Mouse (Mus musculus) midbrain, embryonic 10.5 days (tissue): ENCODE measurements around the gene Olfr432. TPM values are rescaled to one million over a fixed set of nuclear protein-coding genes. Genes with fewer than 3 reads are reported as not detected.
"Not testable (repeated sequence)": the region's sequence is repeated elsewhere in the genome, so short reads cannot be mapped to it uniquely, and the experiment has no call there.

Experiments used
- DNase-seq: peaks from one replicate; pipeline ENCODE4 v3.0.0-alpha.2; 2017; ENCODE audit warnings: low spot score
- H3K27ac ChIP-seq: fragments of 300-500 bp; sonication (generic); replicated peaks from 2 replicates; pipeline ENCODE4 v1.5.1; 2016; ENCODE audit warnings: mild to moderate bottlenecking
- H3K27me3 ChIP-seq: fragments of 300-500 bp; sonication (generic); 2 replicates; pipeline ENCODE4 v1.6.1; 2016; ENCODE audit warnings: low read depth, mild to moderate bottlenecking; ENCODE audit not compliant: poor library complexity, severe bottlenecking
- H3K36me3 ChIP-seq: fragments of 300-500 bp; sonication (generic); 2 replicates; pipeline ENCODE4 v1.6.1; 2016; ENCODE audit warnings: mild to moderate bottlenecking, moderate library complexity
- H3K4me1 ChIP-seq: fragments of 300-500 bp; sonication (generic); 2 replicates; pipeline ENCODE4 v1.6.1; 2016
- H3K4me3 ChIP-seq: fragments of 300-500 bp; sonication (generic); 2 replicates; pipeline ENCODE4 v1.5.1; 2016; ENCODE audit warnings: mild to moderate bottlenecking, moderate library complexity
- H3K9me3 ChIP-seq: fragments of 300-500 bp; sonication (generic); replicated peaks from 2 replicates; pipeline ENCODE4 v1.6.1; 2016; ENCODE audit warnings: mild to moderate bottlenecking
- WGBS: fragments of 180-500 bp; shearing (Covaris S2); methylation state at CpG from one replicate; pipeline ENCODE4 v1.1.7; 2016; 5-methylcytosine and 5-hydroxymethylcytosine counted together
- polyA plus RNA-seq: library from polyadenylated mRNA; unstranded; fragments of >200 nt; fragmentation: Nextera tagmentation; extraction: Ambion mirVana; gene quantifications from 2 replicates; pipeline ENCODE4 v1.2.1, GENCODE M21; 2016

Gene Olfr432
- polyA plus RNA-seq = not detected in 2 replicates

DNA sequence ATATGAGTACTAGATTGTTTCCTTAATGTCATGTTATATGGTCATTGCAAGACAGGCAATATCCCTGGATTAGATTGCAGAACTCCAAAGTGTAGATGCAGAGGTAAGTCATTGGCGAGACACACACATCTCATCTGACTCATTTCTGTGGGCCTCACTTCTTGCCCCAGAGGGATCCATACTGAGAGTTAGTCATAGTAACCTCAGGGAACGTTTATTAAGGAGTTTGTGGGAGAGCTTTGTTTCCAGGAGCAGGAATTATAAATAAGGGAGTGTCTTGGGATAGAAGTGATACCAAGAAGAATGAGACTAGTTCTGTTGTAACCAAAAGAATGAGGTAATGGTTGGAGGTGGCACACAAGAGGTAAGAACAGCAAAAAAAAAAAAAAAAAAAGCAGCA, at the start of gene Olfr432:
TSS of gene Olfr432 (plus strand) at position 313 of the 400 bp plus-strand sequence.
- no peaks in the 10 kb centered on the region for H3K4me1 ChIP-seq
- no peaks in the 10 kb centered on the region for H3K36me3 ChIP-seq
- 81% methylated on average over 2 of the region's 2 CpGs for WGBS
- no peaks in the 10 kb centered on the region for H3K9me3 ChIP-seq
- no peak within 1 kb of the TSS for H3K4me3 ChIP-seq
- DNase-seq = no peak
- no peaks in the 10 kb centered on the region for H3K27me3 ChIP-seq
- no peak within 1 kb of the TSS for H3K27ac ChIP-seq

DNA sequence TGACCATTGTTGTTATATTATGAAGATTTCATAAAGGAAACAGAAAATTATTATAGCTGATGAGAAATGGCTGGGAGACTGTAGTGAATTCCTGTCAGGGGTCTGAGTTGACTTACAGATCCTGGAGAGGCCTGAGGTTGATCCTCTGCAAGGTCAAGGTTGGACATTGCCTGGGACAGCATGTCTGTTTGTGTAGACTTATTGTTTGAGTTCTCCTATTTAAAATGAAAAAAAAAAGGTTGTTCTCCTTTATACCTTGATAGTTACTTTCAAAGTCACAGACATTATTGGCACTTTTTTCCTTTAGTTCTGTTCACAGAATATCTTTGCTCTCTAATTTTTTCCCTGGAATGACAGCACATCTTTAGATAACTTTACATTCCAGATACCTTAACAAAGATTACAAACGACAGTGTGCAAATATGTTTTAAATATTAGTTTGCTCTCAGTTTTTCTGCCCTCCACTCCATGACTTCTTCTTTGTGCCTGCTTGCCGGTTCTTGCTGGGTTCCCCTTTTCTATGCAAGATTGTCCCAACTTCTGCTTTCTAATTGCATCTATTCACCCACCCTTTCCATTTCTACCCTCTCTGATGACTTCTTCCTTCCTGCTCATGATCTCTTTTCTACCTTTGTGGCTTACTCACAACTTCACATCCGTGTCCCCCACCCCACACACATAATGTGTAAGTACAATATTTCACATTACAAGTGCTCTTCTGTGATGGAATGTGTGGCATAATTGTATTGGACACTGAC, 44.5 kb upstream of the Olfr432 start:
- H3K27me3 ChIP-seq, H3K4me1 ChIP-seq, DNase-seq, H3K4me3 ChIP-seq, H3K36me3 ChIP-seq, H3K27ac ChIP-seq, H3K9me3 ChIP-seq: not testable (repeated sequence)
- WGBS = 80% methylated on average over 2 of the region's 3 CpGs

DNA sequence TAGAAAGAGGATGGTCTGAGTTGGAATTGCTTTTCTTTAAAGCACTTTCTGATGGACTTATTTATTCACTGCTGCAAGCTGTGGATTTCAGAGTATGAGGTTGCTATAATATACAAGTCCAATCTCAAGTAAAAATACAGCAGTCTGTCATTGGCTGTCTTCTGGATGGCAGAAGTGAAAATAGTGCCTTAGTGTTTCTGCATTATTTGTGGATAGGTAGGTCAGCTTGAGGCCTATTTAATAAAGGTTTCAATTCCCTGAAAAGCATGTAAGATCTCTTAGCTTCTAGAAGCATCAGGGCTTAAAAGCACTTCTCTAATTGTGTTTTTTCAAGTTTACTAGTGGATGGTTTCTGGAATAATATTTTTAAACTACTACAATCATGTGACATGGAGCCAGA, 42.0 kb upstream of the Olfr432 start:
- H3K27me3 ChIP-seq, H3K4me3 ChIP-seq, DNase-seq, H3K36me3 ChIP-seq, H3K4me1 ChIP-seq, H3K9me3 ChIP-seq, H3K27ac ChIP-seq: not testable (repeated sequence)

DNA sequence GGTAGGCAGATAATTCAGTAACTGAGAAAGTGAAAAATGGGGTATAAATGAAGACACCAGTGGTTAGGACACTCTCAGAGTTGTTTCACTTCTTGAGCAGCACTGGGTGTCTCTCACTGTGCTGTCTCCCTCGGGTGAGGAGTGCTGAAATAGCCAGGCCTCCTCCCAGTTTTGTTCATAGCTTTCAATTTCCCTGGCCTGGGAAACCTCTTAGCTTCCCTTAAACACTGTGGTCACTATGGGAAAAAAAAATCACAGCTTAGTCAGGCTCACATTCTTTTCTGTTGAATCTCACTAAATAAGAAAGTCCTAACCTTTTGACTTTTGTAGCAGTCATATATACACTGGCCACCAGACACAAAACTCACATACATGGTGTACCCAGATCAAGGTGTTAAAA, 17.3 kb upstream of the Olfr432 start, which contains the start of gene Ifi205:
TSS of gene Ifi205 (minus strand) at position 113 of the 400 bp plus-strand sequence.
- no peak for DNase-seq
- 52% methylated on average over 1 of the region's 1 CpGs for WGBS

DNA sequence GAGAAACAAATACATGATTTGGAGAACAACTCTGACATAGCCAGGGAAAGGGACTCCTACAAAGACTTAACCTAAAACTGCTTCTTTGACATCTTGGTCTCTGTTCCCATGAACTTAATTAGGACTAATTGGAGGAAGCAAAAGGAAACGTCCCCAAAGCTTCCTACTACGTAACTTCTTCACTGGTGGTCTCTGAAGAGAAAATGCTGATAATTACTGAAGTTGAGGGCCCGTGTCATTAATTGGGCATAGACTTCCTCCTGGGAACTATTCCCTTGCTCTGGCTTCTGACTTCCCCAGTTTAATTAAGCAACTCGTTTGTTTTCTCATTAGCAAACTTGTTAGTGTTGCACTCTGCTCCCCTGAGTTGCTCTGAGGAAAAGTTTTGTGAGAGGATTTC, 13.2 kb upstream of the Olfr432 start:
- H3K27me3 ChIP-seq = no peaks in the 10 kb centered on the region
- 78% methylated on average over 4 of the region's 4 CpGs for WGBS
- H3K36me3 ChIP-seq = no peaks in the 10 kb centered on the region
- H3K9me3 ChIP-seq = no peaks in the 10 kb centered on the region
- no peaks in the 10 kb centered on the region for H3K4me1 ChIP-seq
- DNase-seq = no peak
- no peak overlapping the region for H3K27ac ChIP-seq
- no peak overlapping the region for H3K4me3 ChIP-seq

More for the DNA sequence above, 17.3 kb upstream of the Olfr432 start, which contains the start of gene Ifi205:
- Histone ChIP-seq H3K4me1 (no peaks in the 10 kb centered on the region), H3K27ac (no peak within 1 kb of the TSS), H3K36me3 (no peaks in the 10 kb centered on the region), H3K27me3 (no peaks in the 10 kb centered on the region), H3K9me3 (no peaks in the 10 kb centered on the region), H3K4me3 (no peak within 1 kb of the TSS)

DNA sequence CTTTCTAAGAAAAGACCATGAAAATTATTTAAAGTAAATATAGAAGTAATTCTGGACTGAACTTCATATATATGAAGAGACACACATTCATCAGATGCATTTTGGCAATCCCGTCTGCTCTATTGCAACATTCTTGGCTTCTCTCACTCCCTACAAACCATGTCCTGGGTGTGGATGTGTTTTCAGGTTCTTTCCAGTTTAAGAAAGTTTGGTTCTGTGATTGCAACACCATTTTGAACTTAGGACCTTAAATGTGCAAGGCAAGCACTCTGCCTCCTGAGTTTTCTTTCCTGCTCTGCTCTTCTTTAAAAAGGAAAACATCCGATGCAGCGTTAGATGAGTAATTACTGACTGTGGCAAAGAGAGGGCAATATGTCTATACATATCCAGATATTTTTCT, 10.5 kb upstream of the Olfr432 start:
- DNase-seq = no peak

DNA sequence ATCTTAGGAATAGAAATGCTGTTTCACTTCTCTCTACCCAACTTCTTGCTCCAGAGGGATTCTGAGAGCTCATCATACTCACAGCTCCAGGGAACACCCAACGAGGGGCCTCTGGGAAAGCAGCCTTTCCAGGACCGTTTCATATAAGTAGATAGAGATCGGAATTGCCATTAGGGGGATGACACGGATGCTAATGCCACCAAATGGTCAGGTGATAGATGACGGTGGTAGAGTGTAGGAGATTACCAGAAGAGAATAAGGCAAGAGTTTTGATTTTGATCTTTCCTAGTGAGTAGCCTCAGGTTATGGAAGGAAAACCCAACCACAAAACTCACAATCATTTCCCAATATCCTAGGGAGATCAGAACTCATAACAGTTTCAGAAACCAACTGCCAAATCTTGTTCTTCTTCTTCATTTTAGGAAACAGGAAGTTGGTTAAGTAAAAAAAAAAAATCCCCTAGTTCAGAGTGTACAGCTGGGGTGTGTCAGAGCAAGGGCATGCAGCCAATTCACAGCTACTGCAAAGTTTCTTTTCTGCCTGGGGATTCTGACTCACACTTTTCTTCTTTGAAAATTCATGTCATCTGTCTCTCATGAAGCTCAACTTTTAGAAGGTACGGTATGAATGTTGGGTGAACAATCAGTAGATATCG, 8.4 kb upstream of the Olfr432 start, which contains the start of gene Olfr433:
TSS of gene Olfr433 (plus strand) at position 183 of the 655 bp plus-strand sequence.
- H3K27ac ChIP-seq = no peak within 1 kb of the TSS
- no peaks in the 10 kb centered on the region for H3K4me1 ChIP-seq
- DNase-seq = no peak
- no peaks in the 10 kb centered on the region for H3K36me3 ChIP-seq
- 91% methylated on average over 7 of the region's 7 CpGs for WGBS
- H3K4me3 ChIP-seq = no peak within 1 kb of the TSS
- no peaks in the 10 kb centered on the region for H3K27me3 ChIP-seq
- no peaks in the 10 kb centered on the region for H3K9me3 ChIP-seq

More for the DNA sequence above, 10.5 kb upstream of the Olfr432 start:
- Histone ChIP-seq H3K4me1 (no peaks in the 10 kb centered on the region), H3K27me3 (no peaks in the 10 kb centered on the region), H3K9me3 (no peaks in the 10 kb centered on the region), H3K4me3 (no peak overlapping the region), H3K27ac (no peak overlapping the region), H3K36me3 (no peaks in the 10 kb centered on the region)
- 85% methylated on average over 3 of the region's 3 CpGs for WGBS

DNA sequence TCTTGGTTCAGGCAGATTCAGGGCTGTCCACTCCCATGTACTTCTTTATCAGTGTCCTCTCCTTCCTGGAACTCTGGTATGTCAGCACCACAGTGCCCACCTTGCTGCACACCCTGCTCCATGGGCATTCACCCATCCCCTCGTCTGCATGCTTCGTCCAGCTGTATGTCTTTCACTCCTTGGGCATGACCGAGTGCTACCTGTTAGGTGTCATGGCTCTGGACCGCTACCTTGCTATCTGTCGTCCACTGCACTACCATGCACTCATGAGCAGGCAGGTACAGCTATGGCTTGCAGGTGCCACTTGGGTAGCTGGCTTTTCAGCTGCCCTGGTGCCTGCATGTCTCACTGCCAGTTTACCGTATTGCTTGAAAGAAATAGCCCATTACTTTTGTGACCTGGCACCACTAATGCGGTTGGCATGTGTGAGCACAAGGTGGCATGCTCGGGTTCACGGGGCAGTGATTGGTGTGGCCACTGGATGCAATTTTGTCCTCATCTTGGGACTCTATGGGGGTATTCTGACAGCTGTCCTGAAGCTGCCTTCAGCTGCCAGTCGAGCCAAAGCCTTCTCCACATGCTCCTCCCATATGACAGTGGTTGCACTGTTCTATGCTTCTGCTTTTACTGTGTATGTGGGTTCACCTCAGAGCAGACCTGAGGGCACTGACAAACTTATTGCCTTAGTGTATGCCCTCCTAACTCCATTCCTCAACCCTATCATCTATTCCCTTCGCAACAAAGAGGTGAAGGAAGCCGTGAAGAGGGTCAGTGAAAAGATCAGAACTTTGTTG, 6.7 kb upstream of the Olfr432 start:
- H3K36me3 ChIP-seq, H3K27ac ChIP-seq, DNase-seq, H3K4me1 ChIP-seq, H3K4me3 ChIP-seq, H3K27me3 ChIP-seq, H3K9me3 ChIP-seq: not testable (repeated sequence)
- 89% methylated on average over 12 of the region's 12 CpGs for WGBS

DNA sequence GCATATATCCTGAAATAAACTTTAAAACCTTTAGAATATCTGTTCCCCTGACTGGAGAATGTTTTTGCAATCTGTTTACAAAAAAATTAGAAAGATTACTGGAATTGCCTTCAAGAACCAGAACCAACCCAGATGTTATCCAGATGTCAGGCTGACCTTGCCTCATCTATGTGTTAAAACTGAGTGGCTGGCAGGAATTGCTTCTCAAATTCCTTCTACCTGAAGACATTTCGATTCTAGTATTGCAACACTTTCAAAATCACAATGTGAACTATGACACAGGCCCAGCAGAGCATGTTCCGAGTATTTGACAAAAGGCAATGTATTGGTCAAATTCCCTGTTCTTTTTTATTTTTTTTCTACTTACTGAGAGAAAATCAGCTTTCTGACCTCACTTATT, 4.6 kb upstream of the Olfr432 start:
- Histone ChIP-seq H3K9me3 (no peaks in the 10 kb centered on the region), H3K27me3 (no peaks in the 10 kb centered on the region), H3K4me1 (no peaks in the 10 kb centered on the region), H3K36me3 (no peaks in the 10 kb centered on the region), H3K27ac (no peak overlapping the region), H3K4me3 (no peak overlapping the region)
- no peak for DNase-seq
- 87% methylated on average over 2 of the region's 2 CpGs for WGBS

DNA sequence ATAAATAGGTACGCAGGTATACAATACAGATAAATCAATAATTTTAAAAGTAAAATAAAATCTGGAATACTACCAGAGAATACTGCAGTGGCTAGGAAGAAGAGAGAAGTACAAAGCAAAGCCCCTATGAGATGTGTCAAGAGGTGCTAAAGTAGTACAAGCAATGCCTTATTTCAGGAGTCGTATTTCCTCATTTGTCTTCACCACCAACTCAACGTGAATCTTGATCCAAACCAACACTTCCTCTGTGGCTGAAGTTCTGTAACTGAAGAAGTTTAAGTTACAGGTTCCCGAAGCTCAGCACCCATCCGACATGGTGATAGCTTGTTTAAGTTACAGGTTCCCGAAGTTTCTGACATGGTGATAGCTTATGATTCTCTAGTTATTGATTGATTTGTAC, 778 bp upstream of the Olfr432 start:
- not testable (repeated sequence) for H3K27me3 ChIP-seq, H3K9me3 ChIP-seq, H3K36me3 ChIP-seq, DNase-seq, H3K4me3 ChIP-seq, H3K4me1 ChIP-seq, H3K27ac ChIP-seq
- WGBS = 89% methylated on average over 6 of the region's 6 CpGs

DNA sequence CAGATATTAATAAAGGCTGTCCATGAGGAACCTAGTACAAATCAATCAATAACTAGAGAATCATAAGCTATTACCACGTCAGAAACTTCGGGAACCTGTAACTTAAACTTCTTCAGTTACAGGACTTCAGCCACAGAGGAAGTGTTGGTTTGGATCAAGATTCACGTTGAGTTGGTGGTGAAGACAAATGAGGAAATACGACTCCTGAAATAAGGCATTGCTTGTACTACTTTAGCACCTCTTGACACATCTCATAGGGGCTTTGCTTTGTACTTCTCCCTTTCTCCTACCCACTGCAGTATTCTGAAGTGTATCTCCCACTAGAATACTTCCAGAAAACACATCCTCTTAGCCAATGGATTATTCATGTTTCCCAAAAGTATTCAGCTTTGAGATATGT, 352 bp downstream of the Olfr432 start:
- not testable (repeated sequence) for H3K9me3 ChIP-seq, H3K27ac ChIP-seq, H3K36me3 ChIP-seq, DNase-seq, H3K4me3 ChIP-seq, H3K4me1 ChIP-seq, H3K27me3 ChIP-seq
- WGBS = 89% methylated on average over 4 of the region's 4 CpGs

DNA sequence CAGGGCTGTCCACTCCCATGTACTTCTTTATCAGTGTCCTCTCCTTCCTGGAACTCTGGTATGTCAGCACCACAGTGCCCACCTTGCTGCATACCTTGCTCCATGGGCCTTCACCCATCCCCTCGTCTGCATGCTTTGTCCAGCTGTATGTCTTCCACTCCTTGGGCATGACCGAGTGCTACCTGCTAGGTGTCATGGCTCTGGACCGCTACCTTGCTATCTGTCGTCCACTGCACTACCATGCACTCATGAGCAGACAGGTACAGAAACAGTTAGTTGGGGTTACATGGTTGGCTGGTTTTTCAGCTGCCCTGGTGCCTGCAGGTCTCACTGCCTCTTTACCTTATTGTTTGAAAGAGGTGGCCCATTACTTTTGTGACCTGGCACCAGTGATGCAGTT, 1.5 kb downstream of the Olfr432 start:
- no peak for DNase-seq
- 93% methylated on average over 4 of the region's 4 CpGs for WGBS

DNA sequence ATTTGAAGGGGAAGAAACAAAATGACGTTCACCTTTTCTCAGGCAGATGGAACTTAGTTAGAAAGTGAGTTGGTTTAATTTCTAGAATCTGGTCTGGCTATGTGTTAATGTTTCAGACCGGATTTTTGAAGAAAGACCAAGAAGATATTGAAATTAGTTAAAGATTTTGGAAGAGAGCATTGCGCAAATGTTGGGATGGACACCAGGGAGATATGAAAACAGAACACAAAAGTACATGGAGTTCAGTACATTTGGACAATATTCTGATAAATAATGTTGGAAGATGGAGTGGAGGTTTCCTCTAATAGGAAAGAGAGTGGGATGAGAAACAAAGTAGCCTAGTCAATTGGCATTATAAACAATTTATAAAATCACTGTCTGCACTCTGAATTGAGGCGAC, 2.5 kb downstream of the Olfr432 start:
- H3K27ac ChIP-seq = no peak overlapping the region
- 89% methylated on average over 4 of the region's 4 CpGs for WGBS
- no peak overlapping the region for H3K4me3 ChIP-seq
- no peaks in the 10 kb centered on the region for H3K36me3 ChIP-seq
- no peaks in the 10 kb centered on the region for H3K4me1 ChIP-seq
- DNase-seq = no peak
- no peaks in the 10 kb centered on the region for H3K27me3 ChIP-seq
- no peaks in the 10 kb centered on the region for H3K9me3 ChIP-seq

More for the DNA sequence above, 1.5 kb downstream of the Olfr432 start:
- no peaks in the 10 kb centered on the region for H3K4me1 ChIP-seq
- H3K27ac ChIP-seq = no peak overlapping the region
- no peaks in the 10 kb centered on the region for H3K27me3 ChIP-seq
- no peaks in the 10 kb centered on the region for H3K36me3 ChIP-seq
- no peak overlapping the region for H3K4me3 ChIP-seq
- no peaks in the 10 kb centered on the region for H3K9me3 ChIP-seq
